Mouse (Mus musculus): ENCODE data around the gene Nlrp10. TPM values are rescaled to one million over a fixed set of nuclear protein-coding genes. Genes with fewer than 3 reads are reported as not detected.

The Nlrp10 gene
- total and polyA plus RNA-seq, 3 experiments, result 0.35 to 0.53 TPM; not detected in 1

GRCm38 (mm10) chr7:108929726-108930393 is at the start of gene Nlrp10 (continued):
- TF ChIP-seq RAD21 (IDR thresholded peaks at IDR 0.05; ENCODE audit: low read depth, low read length) (no peak), E2F4 (IDR thresholded peaks at IDR 0.05; ENCODE audit: borderline replicate concordance, low read depth, low read length) (no peak), RCOR1 (IDR thresholded peaks at IDR 0.05; ENCODE audit: low read depth, low read length) (peak; percentile 70; the same call in 1 of the 2 replicates), TBP (IDR thresholded peaks at IDR 0.05; ENCODE audit: low read depth, low read length) (0 out of 2 replicates have a peak, but pooled peaks have one; percentile 23)

- no peaks in the 10 kb centered on the region for H3K79me2 ChIP-seq (ENCODE audit: control insufficient read depth, insufficient read depth, low read length, poor library complexity)
- no peak for DNase-seq (ENCODE audit: low read depth, low spot score)
- H3K9ac ChIP-seq (ENCODE audit: control insufficient read depth, low read depth, low read length, poor library complexity, severe bottlenecking), result no peak overlapping the region
- no peaks in the 10 kb centered on the region; a peak in 1 of 4 replicates for H3K27me3 ChIP-seq (ENCODE audit: control insufficient read depth in 1 of 2, insufficient read depth in 2 of 2, low read length in 2 of 2)
- H3K4me1 ChIP-seq (ENCODE audit: control insufficient read depth in 1 of 2, insufficient read depth in 2 of 2, low read length in 2 of 2), result no peaks in the 10 kb centered on the region
- no peak overlapping the region for H3K4me3 ChIP-seq (ENCODE audit: control insufficient read depth in 1 of 2, insufficient read depth in 1 of 2, low read depth in 2 of 2, low read length in 2 of 2)
- no peaks in the 10 kb centered on the region for H3K36me3 ChIP-seq (ENCODE audit: control insufficient read depth in 1 of 2, insufficient read depth in 2 of 2, low read length in 2 of 2)
- no peaks in the 10 kb centered on the region for H3K9me3 ChIP-seq (replicated peaks; ENCODE audit: insufficient read depth, low read length)
- TF ChIP-seq UBTF (IDR thresholded peaks at IDR 0.05; ENCODE audit: borderline replicate concordance, insufficient read depth, low read depth, low read length), result no peak
- no peak for TF ChIP-seq NELFE (IDR thresholded peaks at IDR 0.05; ENCODE audit: low read depth, low read length)
- no peak for TF ChIP-seq HCFC1 (IDR thresholded peaks at IDR 0.05; ENCODE audit: low read depth, low read length)
- TF ChIP-seq USF1 (IDR thresholded peaks at IDR 0.05; ENCODE audit: low read depth, low read length), result no peak
- TF ChIP-seq MAFK (IDR thresholded peaks at IDR 0.05; ENCODE audit: borderline replicate concordance, low read depth, low read length), result no peak
- no peak for TF ChIP-seq SMC3 (IDR thresholded peaks at IDR 0.05; ENCODE audit: low read depth, low read length)
- H3K27ac ChIP-seq (ENCODE audit: control insufficient read depth, low read depth, low read length), result no peak overlapping the region
Measured at GRCm38 (mm10) chr7:108972273-108972672, 42.3 kb upstream of the Nlrp10 start.

- Histone ChIP-seq H3K4me3 (ENCODE audit: control insufficient read depth in 1 of 2, insufficient read depth in 1 of 2, low read depth in 2 of 2, low read length in 2 of 2) (no peak overlapping the region), H3K36me3 (ENCODE audit: control insufficient read depth in 1 of 2, insufficient read depth in 2 of 2, low read length in 2 of 2) (no peaks in the 10 kb centered on the region), H3K4me1 (ENCODE audit: control insufficient read depth in 1 of 2, insufficient read depth in 2 of 2, low read length in 2 of 2) (no peaks in the 10 kb centered on the region; a peak in 1 of 4 replicates), H3K27ac (ENCODE audit: control insufficient read depth, low read depth, low read length) (no peak overlapping the region), H3K79me2 (ENCODE audit: control insufficient read depth, insufficient read depth, low read length, poor library complexity) (no peaks in the 10 kb centered on the region), H3K27me3 (ENCODE audit: control insufficient read depth in 1 of 2, insufficient read depth in 2 of 2, low read length in 2 of 2) (no peaks in the 10 kb centered on the region; a peak in 1 of 4 replicates), H3K9me3 (replicated peaks; ENCODE audit: insufficient read depth, low read length) (no peaks in the 10 kb centered on the region), H3K9ac (ENCODE audit: control insufficient read depth, low read depth, low read length, poor library complexity, severe bottlenecking) (no peak overlapping the region)
- TF ChIP-seq USF2 (IDR thresholded peaks at IDR 0.05; ENCODE audit: borderline replicate concordance in 1 of 2, insufficient read depth in 1 of 2, low read depth in 1 of 2, low read length in 2 of 2) (no peak), E2F4 (IDR thresholded peaks at IDR 0.05; ENCODE audit: borderline replicate concordance, low read depth, low read length) (no peak), ETS1 (IDR thresholded peaks at IDR 0.05; ENCODE audit: low read depth, low read length) (no peak)
- no peak for DNase-seq (ENCODE audit: low read depth, low spot score)
Measured at GRCm38 (mm10) chr7:108968201-108968600, 38.2 kb upstream of the Nlrp10 start.
